Mouse (Mus musculus): ENCODE measurements around the gene Gpc4.

The Gpc4 gene

DNA sequence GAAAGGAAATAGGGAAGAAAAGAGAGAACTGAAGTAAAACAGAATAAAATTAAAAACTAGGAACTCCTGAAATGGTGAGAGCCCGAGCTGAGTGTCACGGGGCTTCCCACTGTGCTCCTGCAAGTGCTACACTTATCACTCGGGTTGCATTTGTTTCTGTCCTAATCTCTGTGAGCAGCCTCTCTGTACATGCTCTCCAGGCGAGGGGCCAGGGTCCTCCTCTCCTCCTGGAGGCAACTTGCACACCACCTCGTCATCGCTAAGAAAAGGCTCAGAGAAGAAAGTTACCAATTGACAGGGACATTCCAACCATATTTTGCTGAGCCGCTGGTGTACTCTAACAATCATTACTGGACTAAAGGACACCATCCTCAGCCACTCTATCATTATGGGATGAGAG is 14.0 kb downstream of the Gpc4 start:
- no peak for DNase-seq (ENCODE audit: low read depth, low spot score)

DNA sequence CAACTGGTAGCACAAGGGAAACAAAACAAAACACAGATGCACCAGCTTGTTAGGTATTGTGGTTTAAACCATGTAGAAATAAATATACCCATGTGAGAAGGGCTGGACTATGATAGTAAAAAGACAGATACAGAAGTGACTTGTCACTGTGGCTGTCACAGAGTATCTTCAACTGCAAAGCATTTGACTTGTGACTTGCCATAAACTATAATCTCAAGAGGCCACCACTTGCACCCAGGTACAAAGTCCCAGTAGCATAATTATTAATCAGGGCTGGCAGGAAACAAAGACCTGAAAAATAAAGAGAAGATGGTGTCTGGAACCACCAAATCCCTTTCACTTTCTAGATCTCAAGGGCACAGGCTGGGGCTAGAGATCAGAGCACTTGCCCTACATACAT is 19.5 kb downstream of the Gpc4 start:
- DNase-seq (ENCODE audit: low read depth, low spot score), result no peak

DNA sequence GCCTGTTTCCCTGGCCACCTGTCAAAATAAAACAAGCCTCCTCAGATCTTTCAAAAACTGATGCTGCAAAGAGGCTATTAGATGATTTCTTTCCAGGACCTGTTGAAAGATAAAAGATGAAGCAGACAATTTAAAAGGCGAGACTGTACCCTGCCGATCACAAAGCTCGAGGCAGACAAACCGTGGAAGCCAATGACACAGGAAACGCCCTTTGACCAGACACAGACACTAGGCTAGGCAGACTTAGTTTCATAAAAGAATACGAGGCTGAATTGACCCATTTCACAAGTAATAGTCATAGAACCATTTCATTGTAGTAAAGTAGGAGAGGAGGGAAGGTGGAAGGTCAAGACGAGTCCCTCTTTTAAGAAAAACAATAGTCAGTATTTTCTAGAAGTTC is 20.6 kb downstream of the Gpc4 start:
- DNase-seq (ENCODE audit: low read depth, low spot score), result no peak

DNA sequence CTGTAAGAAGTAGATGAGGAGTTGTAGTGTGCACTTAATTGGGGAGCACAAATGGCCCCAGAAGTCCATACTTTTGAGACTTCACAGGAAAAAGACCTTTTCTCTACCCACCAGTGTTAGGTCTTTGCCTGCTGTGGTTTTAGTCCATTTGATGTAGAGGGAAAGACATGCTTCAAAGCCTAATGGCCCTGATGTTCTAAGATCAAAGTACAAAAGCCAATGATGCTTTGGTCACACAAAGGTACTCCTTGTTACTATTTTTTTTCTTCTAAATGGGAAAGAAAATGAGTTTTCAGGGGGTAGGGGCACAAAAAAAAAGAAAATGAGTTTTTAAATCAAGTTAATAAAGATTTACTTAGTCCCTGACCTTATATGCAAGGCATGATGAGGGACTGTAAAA is 24.7 kb downstream of the Gpc4 start:
- DNase-seq (ENCODE audit: low read depth, low spot score), result no peak

DNA sequence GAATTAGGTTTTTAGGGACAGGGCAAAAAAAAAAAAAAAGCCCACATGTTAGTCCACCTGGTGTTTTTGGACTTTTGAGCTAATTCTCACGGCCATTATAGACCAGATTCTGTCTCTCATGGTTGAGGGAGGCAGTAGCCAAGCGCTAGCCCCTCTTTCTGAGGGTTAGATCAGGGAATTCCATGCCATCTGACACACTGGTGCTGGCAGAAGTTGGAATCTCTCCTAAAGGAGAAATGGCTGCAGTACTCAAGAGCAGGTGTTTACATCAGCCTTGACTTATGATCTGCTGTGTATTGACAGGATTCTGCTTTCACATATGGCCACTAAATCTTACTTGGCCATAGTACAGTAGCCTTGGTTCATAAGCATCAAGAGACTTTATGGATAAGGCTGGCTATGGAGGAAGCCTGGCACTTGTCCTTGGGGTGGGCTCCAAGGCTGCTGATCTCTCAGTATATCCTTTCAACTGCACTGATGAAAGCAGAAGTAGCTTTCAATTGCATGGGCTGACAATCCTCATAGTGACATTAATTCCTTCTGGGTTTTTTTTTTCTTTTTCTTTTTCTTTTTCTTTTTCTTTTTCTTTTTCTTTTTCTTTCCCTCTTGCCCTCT is 26.5 kb downstream of the Gpc4 start:
- no peak for DNase-seq (ENCODE audit: low read depth, low spot score)

DNA sequence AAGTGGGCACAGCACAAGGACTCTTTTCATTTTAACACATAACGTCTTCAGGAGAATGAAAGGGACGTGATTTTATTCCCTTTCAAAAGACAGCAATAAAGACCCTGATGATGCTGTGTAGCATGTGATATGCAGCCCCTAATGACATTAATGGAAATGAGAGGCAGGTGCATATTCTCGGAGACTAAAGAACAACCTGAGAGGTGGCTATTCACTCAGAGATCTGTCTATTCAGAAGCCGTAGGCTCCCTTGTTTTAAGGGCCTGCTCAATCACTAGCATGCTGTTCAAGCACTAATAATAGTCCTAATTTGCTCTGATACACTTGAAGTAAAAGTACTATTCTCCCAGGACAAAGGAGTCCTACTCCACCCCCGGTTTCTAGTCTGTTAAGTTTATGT is 27.0 kb downstream of the Gpc4 start:
- no peak for DNase-seq (ENCODE audit: low read depth, low spot score)

DNA sequence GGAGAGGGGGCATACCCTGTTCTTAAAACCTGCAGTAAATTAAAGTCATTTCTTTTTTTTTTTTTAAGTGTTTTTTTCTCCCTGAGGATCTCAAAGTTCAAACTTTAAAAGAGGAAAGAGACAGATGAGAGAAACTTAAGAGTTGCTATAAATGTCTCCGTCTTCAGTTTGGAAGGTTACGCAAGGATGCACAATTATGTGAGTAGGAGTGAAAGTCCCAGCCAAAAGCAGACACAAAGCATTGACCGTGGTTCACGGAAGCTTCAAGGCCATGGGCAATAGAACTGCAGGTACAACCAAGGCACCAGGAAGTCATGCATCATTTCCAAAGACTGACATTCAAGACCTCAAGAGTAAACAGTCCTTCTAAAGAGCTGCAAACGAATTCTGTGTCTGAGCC is 28.5 kb downstream of the Gpc4 start:
- DNase-seq (ENCODE audit: low read depth, low spot score), result no peak

DNA sequence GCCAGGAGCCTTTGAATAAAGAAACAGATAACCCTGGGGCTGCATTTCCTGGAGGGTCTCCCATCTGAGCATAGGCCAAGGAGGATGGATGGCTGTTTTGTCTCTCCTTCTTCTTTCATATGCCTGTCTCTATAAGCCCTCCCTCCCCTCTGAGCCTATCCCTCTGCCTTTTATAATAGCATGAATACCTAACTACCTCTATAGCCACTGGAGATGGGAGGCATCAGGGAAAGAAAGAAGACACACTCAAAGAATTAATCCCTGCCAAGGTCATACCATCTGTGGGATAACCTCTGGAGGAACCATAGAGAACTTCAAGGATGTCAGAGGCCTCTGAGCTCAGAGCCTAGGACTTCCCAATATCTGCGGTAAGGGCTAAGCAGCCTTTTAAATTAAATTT is 35.4 kb downstream of the Gpc4 start:
- DNase-seq (ENCODE audit: low read depth, low spot score), result no peak

DNA sequence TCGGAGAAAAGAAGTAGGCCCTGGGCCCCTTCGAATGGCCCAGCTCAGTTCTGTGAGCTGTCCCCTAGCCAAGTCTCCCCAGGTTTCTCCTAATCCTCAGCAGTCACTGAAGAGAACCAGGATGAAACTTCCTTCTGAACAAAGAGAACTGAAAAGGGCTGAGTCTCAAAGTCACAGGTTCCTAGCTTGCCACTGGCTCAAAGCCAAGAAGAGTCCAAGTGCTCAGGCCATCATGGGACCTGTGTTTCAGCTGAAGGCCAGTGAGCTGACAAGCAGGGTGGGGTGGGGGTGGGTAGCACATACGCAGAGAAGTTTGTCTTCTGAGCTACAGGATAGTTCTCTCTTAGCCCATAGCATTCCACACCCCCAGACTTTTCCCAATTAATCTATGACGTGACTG is 36.3 kb downstream of the Gpc4 start:
- no peak for DNase-seq (ENCODE audit: low read depth, low spot score)

DNA sequence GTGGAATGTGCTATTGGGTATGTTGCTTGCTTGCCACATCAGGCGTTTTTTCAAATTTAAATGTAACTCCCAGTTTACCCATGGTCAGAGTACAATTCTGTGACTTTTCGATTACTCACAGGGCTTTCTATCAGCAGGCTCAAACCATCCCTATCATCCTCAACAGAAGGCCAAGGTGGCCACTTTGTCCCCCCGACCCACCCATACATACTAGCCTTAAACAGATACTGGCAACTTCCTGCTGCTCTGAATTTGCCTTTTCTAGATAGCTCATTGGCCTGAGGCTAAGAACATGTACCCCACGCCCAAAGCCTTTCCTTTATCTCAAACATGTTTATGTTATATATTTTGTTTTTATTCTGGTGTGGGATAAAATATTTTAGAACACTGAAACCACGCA is 51.4 kb downstream of the Gpc4 start:
- no peak for DNase-seq (ENCODE audit: low read depth, low spot score)

DNA sequence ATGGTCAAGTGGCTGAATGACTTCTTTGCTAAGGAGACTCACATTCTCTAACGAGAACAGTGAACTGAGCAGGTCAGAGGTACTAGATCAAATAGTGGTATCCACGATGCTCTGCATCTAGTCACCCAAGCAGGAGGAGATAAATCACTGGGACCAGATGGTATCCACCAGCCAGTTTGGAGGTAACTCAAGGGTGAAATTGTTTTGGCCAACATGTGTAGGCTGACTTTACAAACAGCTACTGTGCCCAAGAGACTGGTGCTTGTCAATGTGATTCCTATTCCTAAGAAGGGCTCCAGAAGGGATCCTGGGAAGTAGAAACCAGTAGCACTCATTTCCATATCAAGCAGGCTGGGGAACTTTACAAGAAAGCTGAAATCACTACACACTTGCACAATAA is 55.4 kb downstream of the Gpc4 start:
- DNase-seq (ENCODE audit: low read depth, low spot score), result no peak

DNA sequence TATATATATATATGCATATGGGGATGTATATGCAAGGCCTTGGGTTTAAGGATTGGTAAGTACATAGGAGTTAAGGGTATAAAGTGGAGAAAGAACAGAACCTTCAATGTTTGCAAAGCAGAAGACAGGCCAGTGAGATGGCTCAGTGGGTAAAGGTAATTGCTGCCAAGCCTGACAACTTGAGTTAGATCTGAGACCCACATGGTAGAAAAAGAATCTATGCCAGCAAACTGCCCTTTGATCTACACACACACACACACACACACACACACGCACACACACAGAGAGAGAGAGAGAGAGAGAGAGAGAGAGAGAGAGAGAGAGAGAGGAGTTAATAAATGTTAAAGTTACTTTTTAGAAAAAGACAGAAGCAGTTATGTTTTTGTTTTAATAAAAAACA is 56.1 kb downstream of the Gpc4 start:
- DNase-seq (ENCODE audit: low read depth, low spot score), result no peak

DNA sequence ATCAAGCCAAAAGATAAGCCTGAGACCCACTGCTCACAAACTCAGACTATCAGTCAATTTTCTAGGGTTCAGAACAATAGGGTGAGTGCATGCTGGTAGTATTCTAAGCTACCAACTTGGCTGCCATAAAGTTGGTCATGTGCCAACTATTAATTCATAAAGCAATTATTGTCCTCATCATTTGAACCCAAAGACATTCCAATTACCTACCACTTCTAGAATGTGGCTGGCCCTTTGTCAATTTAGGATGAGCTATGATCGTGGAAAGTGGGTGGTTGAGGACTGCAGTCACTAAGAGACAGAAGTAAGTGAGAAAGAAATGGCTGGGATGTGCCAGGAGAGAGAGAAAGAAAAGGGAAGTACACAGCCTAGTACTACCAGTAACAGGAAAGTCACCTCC is 61.3 kb downstream of the Gpc4 start:
- no peak for DNase-seq (ENCODE audit: low read depth, low spot score)

DNA sequence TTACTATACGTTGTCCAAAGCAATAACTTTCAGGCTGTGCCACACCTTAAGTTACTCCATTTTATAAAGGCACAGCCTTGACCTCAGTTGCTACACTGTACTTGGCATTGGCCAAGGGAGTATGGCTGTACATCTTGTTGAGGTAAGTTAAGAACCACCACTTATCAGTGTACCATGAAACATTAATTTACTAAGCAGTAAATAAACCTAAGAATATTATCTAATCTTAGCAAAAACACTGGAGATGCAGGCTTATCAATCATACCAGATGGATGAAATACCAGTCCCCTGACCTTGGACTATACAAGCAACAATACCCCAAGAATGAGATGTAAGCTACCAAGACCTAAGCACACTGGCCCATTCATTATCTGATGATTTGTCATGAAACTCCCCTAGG is 63.1 kb downstream of the Gpc4 start:
- no peak for DNase-seq (ENCODE audit: low read depth, low spot score)

DNA sequence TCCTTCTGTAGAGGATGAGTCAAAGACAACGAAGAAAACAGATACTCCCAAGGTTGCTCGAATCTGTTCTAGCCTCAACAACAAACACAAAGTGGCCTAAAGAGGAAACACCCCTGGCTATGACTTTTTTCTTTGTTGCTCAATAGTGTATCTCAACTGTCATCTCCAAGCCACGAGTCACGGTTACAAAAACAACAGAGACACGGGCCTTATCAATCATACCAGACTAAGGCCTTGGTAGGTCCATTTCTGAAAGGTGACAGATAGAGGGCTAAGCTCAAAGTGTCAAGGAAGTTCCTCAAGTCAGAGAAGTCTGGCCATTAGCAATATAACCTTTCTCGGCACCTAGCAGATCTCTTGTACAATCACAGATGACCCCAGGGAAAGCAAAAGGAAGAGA is 63.6 kb downstream of the Gpc4 start:
- no peak for DNase-seq (ENCODE audit: low read depth, low spot score)

DNA sequence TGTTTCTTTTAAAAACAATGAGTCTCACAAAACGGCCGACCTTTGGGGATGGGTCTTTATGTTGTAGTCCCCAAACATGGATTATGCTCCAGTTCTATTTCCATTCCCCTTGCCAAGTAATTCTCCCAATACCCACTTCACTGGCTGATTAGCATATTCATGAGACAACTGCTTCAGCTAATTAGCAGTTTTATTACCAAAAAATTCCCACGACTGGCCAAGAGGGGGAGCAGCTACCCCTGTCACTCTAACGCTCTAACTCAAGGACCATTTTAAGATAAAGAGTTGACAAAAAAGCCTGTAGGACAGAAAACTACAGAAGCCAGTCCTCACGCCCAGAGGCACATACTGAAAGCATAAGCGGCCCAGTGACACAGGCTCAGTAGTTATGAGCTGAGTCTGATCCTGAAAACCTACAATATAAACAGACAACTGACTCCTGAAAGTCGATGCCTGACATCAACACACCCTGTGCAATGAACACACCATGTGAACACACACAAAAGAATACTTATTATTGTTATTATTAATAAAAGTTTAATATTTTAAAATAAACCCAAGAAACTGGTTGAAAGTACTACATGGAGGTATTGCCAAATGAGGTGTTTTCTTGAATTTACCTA is 77.2 kb downstream of the Gpc4 start:
- no peak for DNase-seq (ENCODE audit: low read depth, low spot score)

DNA sequence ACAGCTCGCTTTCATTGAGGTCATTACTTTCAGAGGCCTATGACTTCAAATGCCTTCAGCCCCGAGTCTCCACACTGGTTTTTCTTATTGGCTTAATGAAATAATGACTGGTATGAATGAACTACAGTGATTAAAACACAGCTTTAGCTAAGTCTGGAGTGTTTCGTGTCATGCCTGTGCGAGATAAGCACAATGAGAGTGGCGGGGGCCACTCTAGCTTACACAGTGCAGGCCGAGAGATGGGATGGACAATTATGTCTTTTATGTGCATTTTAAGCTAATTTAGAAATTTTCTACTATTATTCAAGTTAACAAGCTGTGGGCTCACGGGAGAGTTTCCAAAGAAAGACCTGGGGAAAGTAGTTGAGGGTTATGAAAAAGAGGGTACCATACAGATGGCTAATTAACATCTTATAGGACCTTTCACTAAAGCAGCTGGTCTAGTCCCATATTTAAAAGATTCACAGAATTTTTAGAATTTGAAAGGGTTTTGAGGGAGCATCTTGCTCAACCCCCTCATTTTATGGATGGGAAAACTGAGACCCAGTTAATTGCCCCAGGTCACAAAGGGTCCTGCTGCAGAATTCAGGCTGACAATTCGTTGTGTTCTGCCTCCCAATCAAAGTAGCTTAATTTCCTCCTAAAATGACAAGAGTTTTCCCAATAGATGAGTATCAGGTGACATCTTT is 78.0 kb downstream of the Gpc4 start:
- DNase-seq (ENCODE audit: low read depth, low spot score), result no peak

DNA sequence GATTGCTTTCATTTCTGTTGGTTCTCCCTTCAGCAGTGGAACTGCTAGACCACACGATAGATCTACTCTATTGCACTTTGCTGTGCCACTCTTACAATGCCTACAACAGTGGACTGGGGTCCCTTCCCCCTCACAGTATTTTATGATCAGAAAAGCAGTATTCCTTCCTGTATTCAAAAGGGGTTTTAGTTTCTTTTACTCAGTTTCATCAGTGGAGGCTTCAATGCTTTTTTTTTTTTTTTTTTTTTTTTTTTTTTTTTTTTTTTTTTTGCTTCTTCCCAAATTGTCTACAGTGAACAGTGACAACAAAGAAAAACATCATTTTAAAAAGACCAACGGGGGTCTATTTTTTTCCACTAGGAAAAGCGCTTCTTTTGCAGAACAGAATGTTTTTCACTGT is 81.5 kb downstream of the Gpc4 start:
- DNase-seq (ENCODE audit: low read depth, low spot score), result no peak

DNA sequence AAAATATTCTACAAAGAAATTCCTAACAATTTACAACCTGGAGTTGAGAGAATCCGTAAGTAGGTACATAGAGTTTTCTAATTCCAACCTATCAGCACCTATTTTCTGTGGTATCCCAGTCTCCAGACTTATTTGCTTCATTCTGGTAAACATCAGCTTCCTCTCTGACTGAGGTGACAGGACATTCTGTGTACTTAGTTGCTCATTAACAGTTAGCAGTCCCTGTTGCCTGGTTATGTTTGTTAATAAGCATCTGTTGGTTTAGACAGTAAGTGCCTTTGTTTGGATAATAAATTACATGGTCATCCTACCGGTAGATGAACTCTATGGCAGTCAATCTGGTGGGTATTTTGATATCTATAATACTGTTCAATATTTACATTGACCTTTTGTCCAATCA is 92.6 kb downstream of the Gpc4 start:
- no peak for DNase-seq (ENCODE audit: low read depth, low spot score)

DNA sequence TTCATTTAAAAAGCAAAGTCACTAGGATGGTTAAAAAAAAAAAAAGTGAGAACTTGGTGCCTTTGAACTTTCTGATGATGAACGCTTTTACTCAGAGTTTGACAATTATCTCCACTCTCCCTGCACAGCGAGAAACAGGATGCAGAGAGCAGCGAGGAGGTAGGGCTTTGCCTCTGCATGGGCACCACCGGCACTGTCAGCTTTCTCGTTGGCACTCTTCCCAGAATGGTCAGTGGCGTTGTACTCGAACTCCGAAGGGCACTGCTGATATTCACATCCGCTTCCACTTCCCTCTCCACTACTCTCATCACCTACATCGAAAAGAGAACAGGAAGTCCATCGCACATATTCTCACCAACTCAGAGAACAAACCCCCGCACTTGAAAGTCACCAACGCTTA is 111.6 kb downstream of the Gpc4 start:
- no peak for DNase-seq (ENCODE audit: low read depth, low spot score)

DNA sequence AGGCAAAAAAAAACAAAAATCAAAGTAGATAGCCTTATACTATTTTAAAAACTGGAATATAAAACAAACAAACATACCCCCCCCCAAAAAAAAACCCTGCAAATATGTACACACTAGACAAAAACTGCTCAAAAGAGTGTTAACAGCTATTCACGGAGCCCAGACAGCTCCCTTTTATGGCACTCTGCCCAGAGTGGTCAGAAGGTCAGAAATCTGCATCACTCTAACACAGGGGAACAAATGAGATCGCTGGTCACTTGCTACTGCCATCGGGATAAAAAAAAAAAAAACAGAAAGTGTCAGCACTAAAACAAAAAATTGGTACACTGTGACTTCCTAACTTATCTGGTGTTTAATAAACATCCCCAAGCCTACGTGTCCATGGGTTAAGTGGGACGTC is 113.0 kb downstream of the Gpc4 start:
- peak; percentile 17 for DNase-seq (ENCODE audit: low read depth, low spot score)

DNA sequence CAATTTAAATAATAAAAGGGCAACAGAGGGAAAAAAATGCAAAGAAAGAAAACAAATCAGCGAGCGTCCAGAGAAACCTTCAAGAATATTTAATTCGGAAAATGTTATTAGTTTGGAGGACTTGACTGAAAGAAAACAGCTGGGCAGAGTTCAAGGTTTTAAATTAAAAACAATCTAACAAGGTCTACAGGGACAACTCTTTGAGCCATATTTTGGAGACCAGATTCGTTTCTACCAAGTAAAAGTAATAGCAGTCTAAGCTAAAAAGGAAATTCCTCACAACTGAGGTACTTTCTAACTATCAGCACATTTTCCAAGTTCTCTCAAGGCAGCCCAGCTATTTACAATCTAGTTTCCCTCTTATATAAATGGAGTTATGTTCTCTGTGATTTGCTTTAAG is 114.1 kb downstream of the Gpc4 start:
- no peak for DNase-seq (ENCODE audit: low read depth, low spot score)

DNA sequence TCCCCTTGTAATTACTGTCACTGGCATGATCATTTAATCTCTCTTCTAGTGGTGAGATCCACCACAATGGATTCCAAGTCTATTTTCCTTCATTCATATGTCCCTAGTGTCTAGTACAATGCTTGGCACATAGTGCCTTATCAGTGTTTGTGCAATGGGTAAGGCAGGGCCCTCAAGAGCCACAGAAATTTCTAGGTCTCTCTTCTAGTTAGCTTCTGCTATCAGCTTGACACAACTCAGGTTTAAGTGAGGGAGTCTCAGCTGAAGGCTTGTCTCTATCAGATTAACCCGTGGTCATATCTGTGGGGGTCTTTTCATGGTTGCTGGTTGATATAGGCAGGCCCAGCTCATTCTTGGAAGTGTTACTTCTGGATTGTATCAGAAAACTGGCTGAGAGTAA is 125.2 kb downstream of the Gpc4 start:
- DNase-seq (ENCODE audit: low read depth, low spot score), result no peak

DNA sequence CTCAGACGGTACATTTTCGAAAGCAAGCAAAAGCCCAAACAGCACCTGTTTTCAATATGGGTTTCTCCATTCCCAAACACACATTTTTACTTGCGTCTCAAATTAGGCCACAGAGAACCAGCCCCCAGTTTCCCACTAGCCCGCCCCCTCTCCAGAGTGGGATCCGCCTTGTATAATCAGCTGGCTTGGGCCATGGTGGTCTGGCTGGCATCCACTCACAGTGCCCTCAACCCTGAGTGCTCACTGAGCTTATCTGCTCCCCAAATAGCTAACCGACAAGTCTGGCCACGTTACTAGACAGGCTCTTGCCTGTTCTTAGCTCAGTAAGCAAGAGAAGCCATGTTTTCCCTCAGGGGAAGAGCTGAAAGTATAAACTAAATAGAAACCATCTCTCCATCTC is 134.9 kb downstream of the Gpc4 start:
- no peak for DNase-seq (ENCODE audit: low read depth, low spot score)

Data from skeletal muscle tissue, adult 2 months (tissue).